Mouse (Mus musculus) midbrain, embryonic 16.5 days (tissue): ENCODE data around the gene Cyren. TPM values are rescaled to one million over a fixed set of nuclear protein-coding genes. Genes with fewer than 3 reads are reported as not detected.

Experiments used
- polyA plus RNA-seq: library from polyadenylated mRNA; unstranded; fragments of >200 nt; fragmentation: Nextera tagmentation; extraction: Ambion mirVana; gene quantifications from 2 replicates; pipeline ENCODE4 v1.2.1, GENCODE M21; 2015

The Cyren gene
- polyA plus RNA-seq, 1 experiment from 2014 or later: 9.3 TPM

Other genes with a start within 250 kb of the Cyren start
- gene Agbl3, start 97.6 kb downstream of the Cyren start, polyA plus RNA-seq: 15.2 and 16.9 TPM in 2 replicates
- 1.1 and 1.2 TPM in 2 replicates for gene Tmem140, start 14.9 kb downstream of the Cyren start, polyA plus RNA-seq
- 15.5 and 15.6 TPM in 2 replicates for gene Wdr91, start 32.8 kb upstream of the Cyren start, polyA plus RNA-seq
- not detected in 2 replicates for gene Stra8, start 42.1 kb upstream of the Cyren start, polyA plus RNA-seq
- 0.85 and 0.92 TPM in 2 replicates for gene Slc23a4, start 110.3 kb upstream of the Cyren start, polyA plus RNA-seq